Mouse (Mus musculus) liver, adult 2 months (tissue): ENCODE results near the gene Tdrd12. TPM values are rescaled to one million over a fixed set of nuclear protein-coding genes. Genes with fewer than 3 reads are reported as not detected.

Source experiments
- DNase-seq: peaks from one replicate; pipeline ENCODE4 v3.0.0-alpha.2; 2011; ENCODE audit warnings: low read depth, low spot score; ENCODE audit errors: extremely low read depth
- H3K27ac ChIP-seq: fragments of 200-500 bp; replicated peaks from 2 replicates; pipeline ENCODE4 v1.5.1; 2012; ENCODE audit warnings: low read depth, mild to moderate bottlenecking, control low read depth, inconsistent platforms, low read length; ENCODE audit not compliant: insufficient read depth
- H3K27me3 ChIP-seq: fragments of 200-500 bp; 2 replicates; pipeline ENCODE4 v1.6.1; 2012; ENCODE audit warnings: mild to moderate bottlenecking, moderate library complexity, low read length, inconsistent platforms; ENCODE audit not compliant: control insufficient read depth, insufficient read depth
- H3K36me3 ChIP-seq: fragments of 200-500 bp; 2 replicates; pipeline ENCODE4 v1.6.1; 2012; ENCODE audit warnings: low read length, inconsistent platforms; ENCODE audit not compliant: control insufficient read depth, insufficient read depth
- H3K4me1 ChIP-seq: fragments of 200-500 bp; 2 replicates; pipeline ENCODE4 v1.6.1; 2011; ENCODE audit warnings: low read length; ENCODE audit not compliant: control insufficient read depth, insufficient read depth
- H3K4me3 ChIP-seq: fragments of 200-500 bp; 2 replicates; pipeline ENCODE4 v1.5.1; 2011; ENCODE audit warnings: low read depth, mild to moderate bottlenecking, control low read depth, low read length, moderate library complexity; ENCODE audit not compliant: insufficient read depth
- H3K79me2 ChIP-seq: fragments of 200-500 bp; 2 replicates; pipeline ENCODE4 v1.6.1; 2012; ENCODE audit warnings: inconsistent platforms, mild to moderate bottlenecking, low read length, moderate library complexity; ENCODE audit not compliant: control insufficient read depth, insufficient read depth
- H3K9ac ChIP-seq: fragments of 200-500 bp; 2 replicates; pipeline ENCODE4 v1.6.1; 2012; ENCODE audit warnings: low read depth, mild to moderate bottlenecking, control low read depth, inconsistent platforms, low read length
- CTCF ChIP-seq: fragments of 200-500 bp; IDR thresholded peaks from 2 replicates; pipeline ENCODE4 v1.5.1; 2011; ENCODE audit warnings: low read depth, low read length, control low read depth
- POLR2A ChIP-seq: fragments of 200-500 bp; IDR thresholded peaks from 2 replicates; pipeline ENCODE4 v1.6.1; 2011; ENCODE audit warnings: low read length, control low read depth; ENCODE audit not compliant: insufficient read depth; ENCODE audit errors: extremely low read depth
- WGBS: fragments of 180-500 bp; shearing (Covaris S2); methylation state at CpG from one replicate; pipeline ENCODE4 v1.1.7; 2018; 5-methylcytosine and 5-hydroxymethylcytosine counted together
- polyA plus RNA-seq: library from polyadenylated mRNA; depleted of rRNA; stranded (reverse); fragments of >200 nt; gene quantifications from 2 replicates; pipeline ENCODE4 v1.2.3, GENCODE M21; 2012
- total RNA-seq: library from RNA; depleted of rRNA; stranded (reverse); fragments of >200 nt; gene quantifications from 2 replicates; pipeline ENCODE4 v1.2.3, GENCODE M21; 2014

The Tdrd12 gene
- total and polyA plus RNA-seq, 2 experiments = not detected

GRCm38 (mm10) chr7:35556205-35556603 lies 18.7 kb upstream of the Tdrd12 start, which contains the start of gene Nudt19:
Gene Nudt19 (minus strand): TSS chr7:35556304.
- H3K27me3 ChIP-seq = no peaks in the 10 kb centered on the region
- peaks cover 4% of the 10 kb centered on the region for H3K36me3 ChIP-seq
- H3K27ac ChIP-seq = peak within 1 kb of the TSS; percentile 93
- peak within 1 kb of the TSS; percentile 91 for H3K9ac ChIP-seq
- peaks cover 25% of the 10 kb centered on the region for H3K4me1 ChIP-seq
- no peaks in the 10 kb centered on the region for H3K79me2 ChIP-seq
- peak within 1 kb of the TSS; percentile 93 for H3K4me3 ChIP-seq
- TF ChIP-seq POLR2A (no peak), CTCF (no peak)
- DNase-seq = peak; percentile 27
- WGBS = 39% methylated on average over 4 of the region's 4 CpGs

GRCm38 (mm10) chr7:35555224-35556204 lies 18.0 kb upstream of the Tdrd12 start:
- DNase-seq = peak; percentile 97
- H3K4me3 ChIP-seq = peak overlapping the region; percentile 93
- H3K4me1 ChIP-seq = peaks cover 25% of the 10 kb centered on the region
- WGBS = under 1% methylated on average over 93 of the region's 93 CpGs
- no peaks in the 10 kb centered on the region for H3K27me3 ChIP-seq
- TF ChIP-seq CTCF (no peak), POLR2A (peak; percentile 75; the same call in 1 of the 2 replicates)
- H3K9ac ChIP-seq = peak overlapping the region; percentile 91
- H3K79me2 ChIP-seq = no peaks in the 10 kb centered on the region
- H3K27ac ChIP-seq = peak overlapping the region; percentile 93
- peaks cover 10% of the 10 kb centered on the region for H3K36me3 ChIP-seq

- no peaks in the 10 kb centered on the region for H3K79me2 ChIP-seq
- H3K4me1 ChIP-seq = peaks cover 25% of the 10 kb centered on the region
- H3K36me3 ChIP-seq = peaks cover 17% of the 10 kb centered on the region
- WGBS = 5% methylated on average over 28 of the region's 28 CpGs
- H3K4me3 ChIP-seq = peak overlapping the region; percentile 93
- peak overlapping the region; percentile 91 for H3K9ac ChIP-seq
- peak; percentile 19 for DNase-seq
- no peaks in the 10 kb centered on the region for H3K27me3 ChIP-seq
- peak overlapping the region; percentile 93 for H3K27ac ChIP-seq
- TF ChIP-seq CTCF (no peak), POLR2A (no peak)
These were observed 17.1 kb upstream of the Tdrd12 start for GRCm38 (mm10) chr7:35554605-35555175.

GRCm38 (mm10) chr7:35553751-35554604 lies 16.4 kb upstream of the Tdrd12 start:
- Histone ChIP-seq H3K27me3 (no peaks in the 10 kb centered on the region), H3K4me1 (peaks cover 24% of the 10 kb centered on the region), H3K27ac (no peak overlapping the region), H3K4me3 (peak overlapping the region; percentile 93; the same call in 1 of the 2 replicates), H3K9ac (no peak overlapping the region), H3K79me2 (no peaks in the 10 kb centered on the region), H3K36me3 (peaks cover 23% of the 10 kb centered on the region)
- peak; percentile 44 for DNase-seq
- WGBS = 54% methylated on average over 10 of the region's 10 CpGs
- TF ChIP-seq POLR2A = no peak
- TF ChIP-seq CTCF = 0 out of 2 replicates have a peak, but pooled peaks have one; percentile 18

- Histone ChIP-seq H3K27ac (no peak overlapping the region), H3K9ac (no peak overlapping the region), H3K27me3 (no peaks in the 10 kb centered on the region), H3K4me3 (no peak overlapping the region), H3K36me3 (peaks cover 28% of the 10 kb centered on the region), H3K79me2 (no peaks in the 10 kb centered on the region), H3K4me1 (no peaks in the 10 kb centered on the region)
- DNase-seq = peak; percentile 58
- peak; percentile 69 for TF ChIP-seq CTCF
- TF ChIP-seq POLR2A = no peak
- 36% methylated on average over 4 of the region's 4 CpGs for WGBS
These were observed 8.3 kb upstream of the Tdrd12 start for GRCm38 (mm10) chr7:35545881-35546280.
